Mouse (Mus musculus): Measurements from ENCODE around the gene Sco1.

GRCm38 (mm10) chr11:67110168-67110948, 57.9 kb downstream of the Sco1 start:
- TF ChIP-seq CTCF (IDR thresholded peaks at IDR 0.05; ENCODE audit: insufficient read depth, low read depth, low read length) (peak; percentile 55), POLR2A (IDR thresholded peaks at IDR 0.05; ENCODE audit: insufficient read depth, low read depth, low read length) (no peak)
